Mouse (Mus musculus) cerebellum, adult 8-10 months (tissue): Measurements from ENCODE around the gene Nsun5.
"Not testable (repeated sequence)": the region's sequence is repeated elsewhere in the genome, so short reads cannot be mapped to it uniquely, and the experiment has no call there.

Experiments
- DNase-seq: peaks from one replicate; pipeline ENCODE4 v3.0.0; 2022

Gene Nsun5

GRCm38 (mm10) chr5:135369787-135370654 lies at the start of gene Nsun5:
Gene Nsun5 (plus strand): TSS chr5:135369953.
- DNase-seq, result peak; percentile 95

DNA sequence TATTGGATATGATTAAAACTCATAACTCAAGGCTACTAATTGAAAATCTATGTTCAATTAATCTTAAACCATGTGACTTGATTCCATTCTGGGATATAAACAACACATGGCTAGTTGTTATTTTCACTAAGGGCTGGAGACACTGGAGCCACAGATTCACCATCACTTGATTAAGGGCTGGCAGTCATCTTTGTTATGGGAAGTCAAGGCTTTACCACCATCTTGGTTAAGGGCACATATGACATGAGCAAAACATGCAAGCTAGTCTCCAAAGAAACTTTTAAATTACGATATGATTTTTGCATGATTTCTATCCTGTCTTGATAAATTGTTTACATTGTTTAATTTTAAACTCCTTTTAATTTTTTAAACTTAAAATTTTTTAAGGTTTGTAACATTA lies 47.6 kb upstream of the Nsun5 start:
- DNase-seq, result no peak

DNA sequence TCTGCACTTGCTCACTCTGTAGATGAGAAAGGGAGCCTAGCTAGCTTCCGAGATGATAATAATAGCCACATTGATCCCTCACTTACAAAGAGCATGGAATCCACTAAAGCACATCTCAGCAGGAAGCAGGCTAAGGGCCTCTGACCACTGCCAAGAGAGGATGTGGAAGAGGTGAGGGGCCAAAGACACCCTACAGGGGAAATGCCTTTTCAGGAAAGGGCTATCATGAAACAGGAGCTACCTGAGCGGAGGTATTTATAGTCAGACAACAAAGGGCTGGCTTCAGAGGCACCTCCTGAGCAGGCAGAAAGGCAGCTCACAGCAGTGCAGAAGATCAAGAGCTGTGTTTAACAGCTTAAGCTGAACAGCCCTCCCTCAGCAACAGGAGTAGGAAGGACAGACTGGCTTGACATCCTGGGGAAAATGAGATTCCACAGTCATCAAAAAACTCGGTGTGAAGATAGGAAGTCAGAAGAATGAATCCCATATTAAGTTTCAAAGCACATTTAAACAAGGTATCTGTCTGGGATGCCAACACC lies 43.6 kb upstream of the Nsun5 start:
- no peak for DNase-seq

- no peak for DNase-seq
These were observed 40.3 kb upstream of the Nsun5 start for GRCm38 (mm10) chr5:135329471-135329870.

- no peak for DNase-seq
These were observed 39.6 kb upstream of the Nsun5 start for GRCm38 (mm10) chr5:135330201-135330600.

DNA sequence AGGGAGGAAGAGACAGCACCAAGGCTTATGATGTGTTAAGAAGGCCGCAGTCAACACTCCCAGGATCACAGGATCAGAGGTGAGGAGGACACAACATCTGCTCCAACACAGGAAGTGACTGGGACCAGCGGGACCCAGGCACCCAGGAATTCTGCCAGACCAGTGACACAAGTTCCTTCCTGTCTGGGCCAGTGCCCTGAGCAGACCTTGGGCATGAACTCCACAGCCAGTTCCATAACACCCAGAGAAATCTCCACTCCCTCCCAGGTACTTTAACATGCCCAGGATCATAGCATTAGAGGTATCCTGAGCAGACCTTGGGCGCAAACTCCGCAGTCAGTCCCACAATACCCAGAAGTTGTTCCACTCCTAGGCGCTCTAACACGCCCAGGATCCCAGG lies 38.6 kb upstream of the Nsun5 start:
- no peak for DNase-seq

- no peak for DNase-seq
These were observed 32.2 kb upstream of the Nsun5 start for GRCm38 (mm10) chr5:135337575-135337974.

DNA sequence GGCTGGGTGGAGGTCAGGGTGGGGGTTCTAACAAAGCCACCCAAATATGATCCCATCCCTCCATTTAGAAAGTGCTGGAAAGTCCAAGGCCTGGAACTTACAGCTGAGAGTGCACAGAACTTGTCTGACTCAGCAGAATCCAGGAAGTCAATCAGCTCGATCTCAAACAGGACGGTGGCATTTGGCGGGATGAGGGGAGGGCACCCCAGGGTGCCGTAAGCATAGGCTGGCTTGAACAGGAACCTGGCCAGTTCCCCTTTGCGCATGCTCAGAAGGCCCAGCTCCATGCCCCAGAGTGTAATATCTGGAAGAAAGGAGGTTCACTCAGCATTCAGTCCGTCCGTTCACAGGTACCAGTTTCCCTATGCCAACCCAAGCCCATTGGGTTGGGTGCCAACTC lies 23.8 kb upstream of the Nsun5 start:
- DNase-seq, result no peak

GRCm38 (mm10) chr5:135346430-135346829 lies 23.3 kb upstream of the Nsun5 start:
- no peak for DNase-seq

- no peak for DNase-seq
These were observed 22.2 kb upstream of the Nsun5 start for GRCm38 (mm10) chr5:135347511-135348011.

DNA sequence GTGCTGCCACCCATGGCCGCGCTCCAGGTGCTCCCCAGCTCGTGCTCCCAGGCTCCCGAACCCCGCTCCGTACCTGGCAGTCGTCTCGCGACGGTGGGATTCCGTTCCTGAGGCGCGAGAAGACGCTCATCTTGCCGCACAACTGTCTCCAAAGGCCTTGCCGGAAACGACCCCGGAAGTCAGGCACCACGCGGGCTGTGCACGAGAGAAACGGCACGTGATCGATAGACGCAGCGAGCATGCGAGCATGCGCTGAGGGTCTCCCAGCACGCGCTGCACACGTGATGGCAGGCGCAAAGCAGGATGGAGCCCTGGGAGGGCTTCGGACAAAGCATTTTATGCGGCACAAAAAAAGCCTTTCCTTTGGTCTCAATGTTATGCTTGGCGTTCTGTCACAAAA lies 19.9 kb upstream of the Nsun5 start, which contains the start of gene Fkbp6:
Fkbp6 (minus strand) TSS at position 183 of the 400 bp plus-strand sequence.
- DNase-seq, result no peak

GRCm38 (mm10) chr5:135351606-135352005 lies 18.1 kb upstream of the Nsun5 start:
- no peak for DNase-seq

DNA sequence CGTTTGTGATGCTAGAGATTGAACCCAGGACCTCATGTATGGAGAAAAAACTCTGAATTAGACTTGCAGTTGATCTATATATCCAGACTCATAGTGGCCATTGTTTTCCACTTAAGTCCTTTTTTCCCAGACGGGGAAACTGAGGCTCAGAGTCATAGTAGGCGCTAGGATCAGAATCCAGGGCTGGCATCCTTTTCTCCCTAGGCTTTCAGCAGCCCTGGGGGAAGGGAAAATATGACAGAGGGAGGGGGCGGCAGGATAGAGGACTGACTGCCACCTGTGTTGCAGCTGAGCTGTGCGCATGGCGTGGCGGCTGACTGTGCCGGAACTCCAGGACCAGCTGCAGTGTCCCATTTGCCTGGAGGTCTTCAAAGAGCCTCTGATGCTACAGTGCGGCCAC lies 16.8 kb upstream of the Nsun5 start, which contains the start of gene Trim50:
Trim50 (plus strand) TSS at position 301 of the 400 bp plus-strand sequence.
- no peak for DNase-seq

GRCm38 (mm10) chr5:135353564-135353963 lies 16.2 kb upstream of the Nsun5 start:
- DNase-seq, result no peak

DNA sequence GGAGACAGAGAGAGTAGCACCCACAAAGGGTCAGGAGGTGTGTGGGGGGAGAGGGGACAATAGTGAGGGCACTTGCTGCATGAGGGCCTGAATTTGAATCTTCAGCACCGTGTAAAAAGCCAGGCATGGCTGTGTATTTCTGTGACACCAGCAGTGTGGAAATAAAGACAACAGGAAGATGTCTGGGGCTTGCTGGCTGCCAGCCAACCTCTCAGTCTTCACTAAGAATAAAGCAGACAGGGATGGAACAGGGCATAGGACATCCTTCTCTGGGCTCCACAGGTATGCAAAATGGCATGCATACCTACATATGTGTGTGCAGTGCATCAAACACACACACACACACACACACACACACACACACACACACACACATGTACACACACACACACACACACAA lies 13.7 kb upstream of the Nsun5 start:
- DNase-seq, result no peak

- DNase-seq, result no peak
These were observed 12.2 kb upstream of the Nsun5 start for GRCm38 (mm10) chr5:135357556-135357955.

DNA sequence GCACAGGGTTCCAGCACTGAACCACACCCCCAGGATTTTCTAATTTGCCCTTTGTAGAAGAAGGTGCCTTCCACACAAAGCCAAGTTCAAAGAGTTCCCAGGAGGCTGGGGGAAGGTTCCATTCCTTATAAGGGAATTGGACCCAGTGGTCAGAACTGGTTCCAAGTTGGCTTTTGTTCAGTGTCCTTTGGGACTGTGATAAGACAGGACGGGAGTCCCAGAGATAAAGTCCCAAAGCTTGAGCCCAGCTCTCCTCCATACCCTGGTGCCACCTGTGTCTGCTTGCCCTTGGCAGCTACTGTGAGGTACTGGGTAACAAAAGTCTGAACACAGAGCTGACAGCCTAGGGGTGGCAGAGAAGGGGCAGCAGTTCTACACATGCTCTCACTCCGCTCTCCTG lies 10.0 kb upstream of the Nsun5 start:
- no peak for DNase-seq

- no peak for DNase-seq
These were observed 7.2 kb upstream of the Nsun5 start for GRCm38 (mm10) chr5:135362572-135362971.

GRCm38 (mm10) chr5:135363540-135363939 lies 6.2 kb upstream of the Nsun5 start:
- no peak for DNase-seq

DNA sequence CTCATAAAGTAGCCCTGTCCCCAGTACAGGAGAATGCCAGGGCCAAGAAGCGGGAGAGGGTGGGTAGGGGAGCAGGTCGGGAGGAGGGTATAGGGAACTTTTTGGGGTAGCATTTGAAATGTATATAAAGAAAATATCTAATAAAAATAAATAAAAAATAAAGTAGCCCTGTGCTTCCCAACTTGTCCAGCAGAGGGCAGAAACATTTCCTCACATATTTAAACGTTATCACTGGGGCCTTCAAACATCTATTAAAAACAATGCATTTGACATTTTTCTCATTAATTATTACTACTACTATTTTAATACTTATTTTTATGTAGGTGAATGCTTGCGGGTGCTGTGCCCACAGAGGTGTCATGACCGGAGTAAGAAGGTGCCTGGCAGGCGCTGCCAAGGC lies 1.9 kb upstream of the Nsun5 start:
- no peak for DNase-seq

DNA sequence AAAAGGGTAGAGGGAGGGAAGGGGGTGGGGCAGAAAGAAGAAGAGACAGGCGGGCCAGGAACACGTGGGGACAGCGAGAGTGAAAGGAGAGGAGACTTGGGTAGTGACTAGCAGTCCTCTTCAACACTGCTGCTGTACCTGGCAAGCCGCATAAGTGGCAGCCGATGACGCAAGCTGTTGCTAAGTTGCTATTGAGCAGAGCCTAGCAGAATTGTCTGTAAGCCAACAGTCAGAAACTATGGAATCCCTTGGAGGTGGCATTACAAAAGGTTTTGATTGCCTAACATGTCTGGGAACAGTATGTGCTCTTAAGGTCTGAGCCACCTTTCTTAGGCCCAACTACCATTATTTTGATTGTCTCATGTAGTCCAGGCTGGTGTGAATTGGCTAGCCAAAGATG lies 1.4 kb upstream of the Nsun5 start:
- DNase-seq, result no peak

DNA sequence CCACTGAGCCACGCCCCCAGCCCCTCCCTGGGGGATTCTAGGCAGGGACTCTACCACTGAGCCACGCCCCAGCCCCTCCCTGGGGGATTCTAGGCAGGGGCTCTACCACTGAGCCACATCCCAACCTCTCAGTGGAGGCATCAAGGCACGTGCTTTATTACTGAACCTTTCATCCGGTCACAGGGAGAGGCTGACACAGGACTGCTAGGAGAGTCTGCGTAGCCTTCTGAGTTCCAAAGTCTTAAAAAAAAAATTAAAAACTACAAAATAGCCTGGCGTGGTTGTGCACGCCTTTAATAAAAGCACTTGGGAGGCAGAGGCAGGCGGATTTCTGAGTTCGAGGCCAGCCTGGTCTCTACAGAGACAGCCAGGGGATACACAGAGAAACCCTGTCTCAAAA lies 557 bp upstream of the Nsun5 start:
- DNase-seq, result not testable (repeated sequence)

- DNase-seq, result no peak
These were observed 1.4 kb downstream of the Nsun5 start for GRCm38 (mm10) chr5:135371195-135371594.

GRCm38 (mm10) chr5:135373601-135374000 lies 3.8 kb downstream of the Nsun5 start:
- DNase-seq, result no peak
